Mouse (Mus musculus): ENCODE data around the gene Mast4.

DNA sequence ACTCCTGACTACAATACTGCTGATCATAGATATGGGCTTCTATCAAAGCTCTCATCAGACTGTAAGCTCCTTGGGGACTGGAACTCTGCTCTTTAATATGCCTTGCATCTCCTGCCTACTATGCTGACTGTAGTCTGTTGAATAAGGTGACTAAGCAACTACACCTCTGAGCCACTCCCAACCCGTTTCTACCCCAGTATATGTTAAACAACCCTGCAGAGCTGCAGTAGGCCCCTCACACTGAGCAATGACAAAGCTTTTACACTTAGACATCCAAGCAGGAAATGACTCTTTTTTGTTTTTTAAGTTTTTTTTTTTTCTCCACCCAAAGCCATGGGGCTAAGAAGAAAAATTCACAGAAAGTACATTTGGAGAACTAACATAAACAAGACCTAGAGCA lies 40.2 kb upstream of the Mast4 start:
- TF ChIP-seq POLR2A (IDR thresholded peaks at IDR 0.05; ENCODE audit: extremely low read depth, insufficient read depth, low read length) (no peak), CTCF (IDR thresholded peaks at IDR 0.05; ENCODE audit: low read depth, low read length) (no peak)
